Mouse (Mus musculus): ENCODE measurements at regions not wholly inside any gene's neighbourhood (a gene's known extent, or its start where the extent isn't known, plus 50 kb on each side); places are given as distances from the start of the nearest gene placed in this dataset.

- DNase-seq: no peak
These were observed 300.1 kb upstream of the Kazn start for GRCm38 (mm10) chr4:142539200-142539750.

- DNase-seq: no peak
These were observed 287.9 kb upstream of the Kazn start for GRCm38 (mm10) chr4:142527080-142527479.

GRCm38 (mm10) chr4:142517478-142518455, 278.6 kb upstream of the Kazn start:
- no peak for DNase-seq

- DNase-seq: peak; percentile 30
These were observed 275.6 kb upstream of the Kazn start for GRCm38 (mm10) chr4:142514751-142515150.

- DNase-seq: no peak
These were observed 270.2 kb upstream of the Kazn start for GRCm38 (mm10) chr4:142509386-142509785.

GRCm38 (mm10) chr4:142506383-142507211, 267.4 kb upstream of the Kazn start:
- no peak for DNase-seq

- DNase-seq: no peak
These were observed 264.6 kb upstream of the Kazn start for GRCm38 (mm10) chr4:142503761-142504160.

- DNase-seq: no peak
These were observed 262.0 kb upstream of the Kazn start for GRCm38 (mm10) chr4:142501177-142501576.

- no peak for DNase-seq
These were observed 261.3 kb upstream of the Kazn start for GRCm38 (mm10) chr4:142500541-142500940.

GRCm38 (mm10) chr4:142496605-142497004, 257.4 kb upstream of the Kazn start:
- DNase-seq: no peak

GRCm38 (mm10) chr4:142492926-142493492, 253.8 kb upstream of the Kazn start:
- DNase-seq: no peak

GRCm38 (mm10) chr4:142485784-142486423, 246.7 kb upstream of the Kazn start:
- no peak for DNase-seq

- DNase-seq: no peak
These were observed 236.4 kb upstream of the Kazn start for GRCm38 (mm10) chr4:142475632-142476031.

GRCm38 (mm10) chr4:142474626-142475025, 235.4 kb upstream of the Kazn start:
- no peak for DNase-seq

GRCm38 (mm10) chr4:142474018-142474417, 234.8 kb upstream of the Kazn start:
- peak; percentile 47 for DNase-seq

- DNase-seq: no peak
These were observed 234.1 kb upstream of the Kazn start for GRCm38 (mm10) chr4:142473284-142473683.

- no peak for DNase-seq
These were observed 233.1 kb upstream of the Kazn start for GRCm38 (mm10) chr4:142472332-142472731.

GRCm38 (mm10) chr4:142470784-142471183, 231.6 kb upstream of the Kazn start:
- DNase-seq: no peak

- DNase-seq: no peak
These were observed 228.7 kb upstream of the Kazn start for GRCm38 (mm10) chr4:142467920-142468319.

GRCm38 (mm10) chr4:142465226-142465625, 226.0 kb upstream of the Kazn start:
- peak; percentile 19 for DNase-seq

- DNase-seq: no peak
These were observed 224.9 kb upstream of the Kazn start for GRCm38 (mm10) chr4:142464066-142464465.

GRCm38 (mm10) chr4:142460468-142461086, 221.4 kb upstream of the Kazn start:
- DNase-seq: no peak
